Mouse (Mus musculus) small intestine, adult 2 months (tissue): ENCODE measurements around the gene Zeb2.

Experiments used
- CTCF ChIP-seq: fragments of 200-500 bp; IDR thresholded peaks from 2 replicates; pipeline ENCODE4 v1.5.1; 2012; ENCODE audit warnings: low read depth, mild to moderate bottlenecking, control low read depth, inconsistent platforms, low read length, moderate library complexity, mixed read lengths; ENCODE audit not compliant: insufficient replicate concordance, insufficient read length; ENCODE audit errors: extremely low read depth
- POLR2A ChIP-seq: fragments of 200-500 bp; IDR thresholded peaks from 2 replicates; pipeline ENCODE4 v1.6.1; 2012; ENCODE audit warnings: low read depth, mild to moderate bottlenecking, control low read depth, inconsistent platforms, low read length, moderate library complexity

DNA sequence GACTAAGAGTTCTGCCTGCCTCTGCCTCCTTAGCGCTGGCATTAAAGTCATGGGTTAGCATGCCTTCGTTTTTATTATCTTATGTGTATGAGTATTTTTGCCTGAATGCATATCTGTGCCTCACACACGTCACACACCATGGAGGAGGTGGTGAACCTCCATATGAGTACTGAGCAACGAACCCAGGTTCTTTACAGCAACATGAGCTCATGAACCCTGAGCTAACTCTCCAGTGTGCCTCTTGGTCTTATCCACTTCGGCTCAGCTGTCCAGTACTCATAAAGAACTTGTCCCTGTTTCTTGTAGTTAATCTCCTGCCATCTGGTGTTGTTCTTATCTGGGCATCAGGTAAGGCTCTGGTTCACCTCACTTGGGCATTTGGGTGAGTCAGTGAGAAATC lies 154.6 kb downstream of the Zeb2 start:
- TF ChIP-seq CTCF (no peak), POLR2A (no peak)
